ENCODE assay signal across 8 mouse cellular contexts in genomic region chr4:43443511-43443910, GRCm38 (mm10). TPM values are rescaled to one million over a fixed set of nuclear protein-coding genes. Genes with fewer than 3 reads are reported as not detected.
A peak's percentile ranks its signal among the peaks of the same experiment; 100 is the strongest.
DNase-seq lines count a peak whose midpoint lies in the region; ATAC-seq and TF ChIP-seq lines count a peak whose summit lies in the region.

No protein-coding gene starts in this region.

- no peaks in the 10 kb centered on the region for H3K9me3 ChIP-seq in hindbrain, embryonic 11.5 days (ENCODE audit: control insufficient read depth, low read length)
- no peaks in the 10 kb centered on the region for H3K9me3 ChIP-seq in liver, embryonic 16.5 days (replicated peaks; ENCODE audit: control insufficient read depth, low read length)
- no peaks in the 10 kb centered on the region for H3K9me3 ChIP-seq in stomach, postnatal 0 days (ENCODE audit: control insufficient read depth, low read length)

- peaks cover 12% of the 10 kb centered on the region for H3K36me3 ChIP-seq in hindbrain, embryonic 11.5 days (ENCODE audit: control insufficient read depth, insufficient read depth, low read length)
- no peaks in the 10 kb centered on the region; the same call in 1 of the 2 replicates for H3K36me3 ChIP-seq in liver, embryonic 16.5 days (ENCODE audit: control insufficient read depth, insufficient read depth)
- peaks cover 20% of the 10 kb centered on the region for H3K36me3 ChIP-seq in stomach, postnatal 0 days (ENCODE audit: control insufficient read depth, insufficient read depth, low read length)

- peak; percentile 58 to 62 for DNase-seq in cerebellum, postnatal 10 days
- DNase-seq in cerebellum, adult 9-10 months = no peak
- peak; percentile 28 for DNase-seq in 416B (ENCODE audit: low read depth)
- DNase-seq in cerebellum, postnatal 25 days = peak; percentile 49 to 59
- DNase-seq in hindbrain, embryonic 11.5 days (ENCODE audit: low spot score) = peak; percentile 54
- peak; percentile 52 for DNase-seq in stomach, postnatal 0 days (ENCODE audit: low spot score)

- TF ChIP-seq EP300 in stomach, postnatal 0 days (optimal IDR thresholded peaks at IDR 0.05) = no peak

- WGBS in hindbrain, embryonic 11.5 days = 1% methylated on average over 28 of the region's 28 CpGs
- 4% methylated on average over 27 of the region's 28 CpGs for WGBS in liver, embryonic 16.5 days (ENCODE audit: insufficient replicate concordance)
- WGBS in stomach, postnatal 0 days = 2% methylated on average over 17 of the region's 28 CpGs

- TF ChIP-seq CTCF in stomach, postnatal 0 days (IDR thresholded peaks at IDR 0.05; ENCODE audit: low read depth) = no peak

- H3K4me2 ChIP-seq in hindbrain, embryonic 11.5 days (replicated peaks; ENCODE audit: low read depth, low read length) = peak overlapping the region; percentile 84
- peak overlapping the region; percentile 97 for H3K4me2 ChIP-seq in liver, embryonic 16.5 days (ENCODE audit: low read depth, low read length)
- H3K4me2 ChIP-seq in stomach, postnatal 0 days (replicated peaks; ENCODE audit: low read depth) = peak overlapping the region; percentile 92

- peak overlapping the region; percentile 98 for H3K9ac ChIP-seq in hindbrain, embryonic 11.5 days (ENCODE audit: low read depth, low read length)
- H3K9ac ChIP-seq in liver, embryonic 16.5 days (ENCODE audit: low read depth, low read length) = peak overlapping the region; percentile 76
- peak overlapping the region; percentile 95 for H3K9ac ChIP-seq in stomach, postnatal 0 days (ENCODE audit: low read length)

- H3K4me1 ChIP-seq in hindbrain, embryonic 11.5 days (replicated peaks; ENCODE audit: control insufficient read depth, insufficient read depth, low read length) = peaks cover 4% of the 10 kb centered on the region
- peaks cover 12% of the 10 kb centered on the region for H3K4me1 ChIP-seq in liver, embryonic 16.5 days (ENCODE audit: control insufficient read depth, low read depth, low read length)
- peaks cover 4% of the 10 kb centered on the region; the same call in 1 of the 2 replicates for H3K4me1 ChIP-seq in stomach, postnatal 0 days (replicated peaks; ENCODE audit: control insufficient read depth, insufficient read depth)

- peak; percentile 28; the same call in 1 of the 2 replicates for ATAC-seq in hindbrain, embryonic 11.5 days (ENCODE audit: low FRiP score)
- ATAC-seq in liver, embryonic 16.5 days (ENCODE audit: low read depth) = no peak
- ATAC-seq in stomach, postnatal 0 days (ENCODE audit: low FRiP score, low TSS enrichment) = peak; percentile 0; the same call in 1 of the 2 replicates
- no peak for ATAC-seq in megakaryocyte progenitor cell, adult 5-6 weeks (replicated peaks; ENCODE audit: poor library complexity)

- H3K27me3 ChIP-seq in hindbrain, embryonic 11.5 days (ENCODE audit: control insufficient read depth, insufficient read depth, low read length) = no peaks in the 10 kb centered on the region
- peaks cover 15% of the 10 kb centered on the region for H3K27me3 ChIP-seq in liver, embryonic 16.5 days (ENCODE audit: control insufficient read depth, insufficient read depth, low read depth, low read length)
- no peaks in the 10 kb centered on the region for H3K27me3 ChIP-seq in stomach, postnatal 0 days (ENCODE audit: control insufficient read depth, insufficient read depth, low read length)

- peak overlapping the region; percentile 91 for H3K27ac ChIP-seq in hindbrain, embryonic 11.5 days (ENCODE audit: low read depth, low read length)
- no peak overlapping the region for H3K27ac ChIP-seq in liver, embryonic 16.5 days (ENCODE audit: low read length)
- H3K27ac ChIP-seq in stomach, postnatal 0 days (replicated peaks) = peak overlapping the region; percentile 96

- H3K4me3 ChIP-seq in hindbrain, embryonic 11.5 days (ENCODE audit: low read depth, low read length) = peak overlapping the region; percentile 94
- peak overlapping the region; percentile 72 for H3K4me3 ChIP-seq in liver, embryonic 16.5 days (ENCODE audit: low read depth, low read length)
- peak overlapping the region; percentile 92 for H3K4me3 ChIP-seq in stomach, postnatal 0 days (ENCODE audit: low read depth, low read length)

RNA-seq across cellular contexts. Expression of gene Tesk1, which starts 1.8 kb away (rescaled TPM):
- polyA plus RNA-seq in hindbrain, embryonic 11.5 days (2014; fragmentation: Nextera tagmentation; extraction: Ambion mirVana) = 9.1 and 10.1 TPM in 2 replicates
- 0.15 TPM in 2 replicates for polyA plus RNA-seq in liver, embryonic 16.5 days (2015; fragmentation: Nextera tagmentation; extraction: Ambion mirVana)
- polyA plus RNA-seq in stomach, postnatal 0 days (2015; fragmentation: Nextera tagmentation; extraction: Ambion mirVana) = 4.7 TPM in 2 replicates
- total RNA-seq in megakaryocyte progenitor cell, adult 5-6 weeks (2015) = 5.2 and 6.3 TPM in 2 replicates
- 5.7 and 5.9 TPM in 2 replicates for total RNA-seq in megakaryocyte progenitor cell, adult 5-6 weeks (2017)

RNA-seq across cellular contexts. Expression of gene Cd72, which starts 10.9 kb away (rescaled TPM):
- polyA plus RNA-seq in hindbrain, embryonic 11.5 days (2014; fragmentation: Nextera tagmentation; extraction: Ambion mirVana) = 3.0 and 3.7 TPM in 2 replicates
- polyA plus RNA-seq in liver, embryonic 16.5 days (2015; fragmentation: Nextera tagmentation; extraction: Ambion mirVana) = 1.6 and 1.7 TPM in 2 replicates
- polyA plus RNA-seq in stomach, postnatal 0 days (2015; fragmentation: Nextera tagmentation; extraction: Ambion mirVana) = 2.8 and 3.2 TPM in 2 replicates
- total RNA-seq in megakaryocyte progenitor cell, adult 5-6 weeks (2015) = 2.2 and 6.3 TPM in 2 replicates
- total RNA-seq in megakaryocyte progenitor cell, adult 5-6 weeks (2017) = 8.2 and 8.7 TPM in 2 replicates

RNA-seq across cellular contexts. Expression of gene Fam166b, which starts 14.6 kb away (rescaled TPM):
- 0.26 and 0.70 TPM in 2 replicates for polyA plus RNA-seq in hindbrain, embryonic 11.5 days (2014; fragmentation: Nextera tagmentation; extraction: Ambion mirVana)
- polyA plus RNA-seq in liver, embryonic 16.5 days (2015; fragmentation: Nextera tagmentation; extraction: Ambion mirVana) = not detected in 2 replicates
- 0.12 and 0.27 TPM in 2 replicates for polyA plus RNA-seq in stomach, postnatal 0 days (2015; fragmentation: Nextera tagmentation; extraction: Ambion mirVana)
- not detected in 2 replicates for total RNA-seq in megakaryocyte progenitor cell, adult 5-6 weeks (2015)
- total RNA-seq in megakaryocyte progenitor cell, adult 5-6 weeks (2017) = not detected in 2 replicates

RNA-seq across cellular contexts. Expression of gene Sit1, which starts 40.0 kb away (rescaled TPM):
- polyA plus RNA-seq in hindbrain, embryonic 11.5 days (2014; fragmentation: Nextera tagmentation; extraction: Ambion mirVana) = not detected in 2 replicates
- polyA plus RNA-seq in liver, embryonic 16.5 days (2015; fragmentation: Nextera tagmentation; extraction: Ambion mirVana) = 0.21 and 0.27 TPM in 2 replicates
- not detected in 2 replicates for polyA plus RNA-seq in stomach, postnatal 0 days (2015; fragmentation: Nextera tagmentation; extraction: Ambion mirVana)
- not detected in 2 replicates for total RNA-seq in megakaryocyte progenitor cell, adult 5-6 weeks (2015)
- total RNA-seq in megakaryocyte progenitor cell, adult 5-6 weeks (2017) = not detected in 2 replicates

RNA-seq across cellular contexts. Expression of gene Ccdc107, which starts 49.2 kb away (rescaled TPM):
- 49.1 and 55.4 TPM in 2 replicates for polyA plus RNA-seq in hindbrain, embryonic 11.5 days (2014; fragmentation: Nextera tagmentation; extraction: Ambion mirVana)
- polyA plus RNA-seq in liver, embryonic 16.5 days (2015; fragmentation: Nextera tagmentation; extraction: Ambion mirVana) = 35.2 and 37.0 TPM in 2 replicates
- polyA plus RNA-seq in stomach, postnatal 0 days (2015; fragmentation: Nextera tagmentation; extraction: Ambion mirVana) = 118 and 120 TPM in 2 replicates
- 34.5 and 43.0 TPM in 2 replicates for total RNA-seq in megakaryocyte progenitor cell, adult 5-6 weeks (2015)
- total RNA-seq in megakaryocyte progenitor cell, adult 5-6 weeks (2017) = 49.6 and 53.9 TPM in 2 replicates

Comparison
In these comparisons a context has a peak if more than half of its experiments do, and no peak if none do; other contexts are left out.
1. ATAC-seq: peak in hindbrain, embryonic 11.5 days (single experiment) and stomach, postnatal 0 days (single experiment); none in liver, embryonic 16.5 days (single experiment) and megakaryocyte progenitor cell, adult 5-6 weeks (single experiment).
2. Peak in every context shown above with its lines, with median percentiles within 50 percentile points of each other: H3K4me2 ChIP-seq, H3K4me3 ChIP-seq and H3K9ac ChIP-seq.